Mouse (Mus musculus) myocyte (in vitro differentiated cells): ENCODE data around the gene Fgf11. TPM values are rescaled to one million over a fixed set of nuclear protein-coding genes. Genes with fewer than 3 reads are reported as not detected.

ENCODE experiments used
- H3K27me3 ChIP-seq: one replicate; pipeline ENCODE4 v1.6.1; 2011; ENCODE audit not compliant: control insufficient read depth, insufficient read depth, insufficient read length
- H3K36me3 ChIP-seq: one replicate; pipeline ENCODE4 v1.6.1; 2011; ENCODE audit not compliant: control insufficient read depth, insufficient read depth
- H3K4me2 ChIP-seq: one replicate; pipeline ENCODE4 v1.6.1; 2011; ENCODE audit warnings: low read depth, control low read depth
- H3K4me3 ChIP-seq: one replicate; pipeline ENCODE4 v1.5.1; 2011; ENCODE audit warnings: mild to moderate bottlenecking, control low read depth, moderate library complexity
- H3K79me2 ChIP-seq: one replicate; pipeline ENCODE4 v1.6.1; 2011; ENCODE audit not compliant: control insufficient read depth, insufficient read depth
- H3ac ChIP-seq: one replicate; pipeline ENCODE4 v1.6.1; 2011; ENCODE audit not compliant: control insufficient read depth, insufficient read length
- CEBPB ChIP-seq: IDR thresholded peaks from 2 replicates; pipeline ENCODE4 v1.6.1; 2011; ENCODE audit warnings: mild to moderate bottlenecking, moderate library complexity; ENCODE audit not compliant: poor library complexity, insufficient read depth, severe bottlenecking
- E2F4 ChIP-seq: IDR thresholded peaks from one replicate; pipeline ENCODE4 v1.6.1; 2011; ENCODE audit warnings: mild to moderate bottlenecking, control low read depth, moderate library complexity; ENCODE audit not compliant: insufficient read depth
- MAX ChIP-seq: IDR thresholded peaks from one replicate; pipeline ENCODE4 v1.6.1; 2011; ENCODE audit warnings: low read depth, mild to moderate bottlenecking, control low read depth
- MYOD1 ChIP-seq, 3 experiments: IDR thresholded peaks; one replicate each; pipeline ENCODE4 v1.6.1; 2011; ENCODE audit warnings: control low read depth in 2 of 3, low read depth in 2 of 3, mild to moderate bottlenecking in 2 of 3, moderate library complexity in 1 of 3; ENCODE audit not compliant: insufficient read length in 2 of 3, control insufficient read depth in 1 of 3
- MYOG ChIP-seq, 3 experiments: IDR thresholded peaks; one replicate each; pipeline ENCODE4 v1.6.1; 2011; ENCODE audit warnings: control low read depth in 2 of 3, low read depth in 2 of 3, mild to moderate bottlenecking in 2 of 3; ENCODE audit not compliant: insufficient read length in 2 of 3, control insufficient read depth in 1 of 3, insufficient read depth in 1 of 3
- POLR2A ChIP-seq: IDR thresholded peaks from one replicate; pipeline ENCODE4 v1.6.1; 2011; ENCODE audit warnings: low read depth, mild to moderate bottlenecking, control low read depth, moderate library complexity; ENCODE audit not compliant: insufficient read length
- POLR2AphosphoS2 ChIP-seq: IDR thresholded peaks from one replicate; pipeline ENCODE4 v1.6.1; 2011; ENCODE audit warnings: low read depth, control low read depth; ENCODE audit not compliant: insufficient read length
- REST ChIP-seq: IDR thresholded peaks from one replicate; pipeline ENCODE4 v1.6.1; 2011; ENCODE audit warnings: mild to moderate bottlenecking, control low read depth, moderate library complexity; ENCODE audit not compliant: insufficient read depth, insufficient read length
- SRF ChIP-seq: IDR thresholded peaks from one replicate; pipeline ENCODE4 v1.6.1; 2011; ENCODE audit warnings: low read depth; ENCODE audit not compliant: control insufficient read depth, insufficient read length
- TCF12 ChIP-seq: IDR thresholded peaks from one replicate; pipeline ENCODE4 v1.6.1; 2011; ENCODE audit warnings: mild to moderate bottlenecking, control low read depth; ENCODE audit not compliant: poor library complexity, insufficient read depth, severe bottlenecking
- TCF3 ChIP-seq: IDR thresholded peaks from one replicate; pipeline ENCODE4 v1.6.1; 2011; ENCODE audit warnings: low read depth, control low read depth; ENCODE audit not compliant: insufficient read length
- USF1 ChIP-seq: IDR thresholded peaks from one replicate; pipeline ENCODE4 v1.6.1; 2011; ENCODE audit warnings: low read depth, mild to moderate bottlenecking, control low read depth, moderate library complexity
- polyA plus RNA-seq: library from polyadenylated mRNA; unstranded; fragments of >200 nt; fragmentation: generic; extraction: Trizol; gene quantifications from one replicate; pipeline ENCODE4 v1.2.1, GENCODE M21; 2012; ENCODE audit warnings: missing spikeins

Fgf11 gene
- polyA plus RNA-seq, 1 experiment = 17.5 TPM

DNA sequence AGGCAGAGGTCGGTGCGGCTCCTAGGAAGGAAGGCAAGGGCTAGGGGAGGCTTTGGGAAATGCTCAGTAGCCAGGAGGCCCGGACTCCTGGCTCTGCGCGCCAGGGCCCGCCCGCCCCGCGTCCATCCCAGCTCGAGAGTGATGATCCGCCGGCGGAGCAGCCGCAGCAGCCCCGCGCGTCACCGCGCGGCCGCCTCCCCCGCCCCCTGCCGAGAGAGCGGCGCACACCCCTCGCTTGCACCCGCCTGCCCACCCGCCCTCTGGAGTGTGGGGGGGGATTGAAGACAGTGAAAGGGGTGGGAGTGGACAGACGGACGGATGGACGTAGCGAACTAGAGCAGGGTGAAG, 35.9 kb upstream of the Fgf11 start, which contains the start of gene Nlgn2:
Gene Nlgn2, minus strand, starts transcription at position 181 of the 348 bp plus-strand sequence.
- peak; percentile 68 for TF ChIP-seq POLR2A
- TF ChIP-seq E2F4 = no peak
- TF ChIP-seq MYOD1 (IDR thresholded peaks at IDR 0.05; ENCODE audit: control insufficient read depth in 1 of 3, insufficient read length in 2 of 3, low read depth in 2 of 3) = no peak
- no peak for TF ChIP-seq USF1
- no peak for TF ChIP-seq TCF12
- TF ChIP-seq CEBPB = no peak
- no peak for TF ChIP-seq MYOG (IDR thresholded peaks at IDR 0.05; ENCODE audit: control insufficient read depth in 1 of 3, insufficient read depth in 1 of 3, insufficient read length in 2 of 3, low read depth in 2 of 3)
- TF ChIP-seq SRF = no peak
- TF ChIP-seq POLR2AphosphoS2 = no peak
- H3ac ChIP-seq = peak within 1 kb of the TSS; percentile 84
- no peaks in the 10 kb centered on the region for H3K36me3 ChIP-seq
- peak within 1 kb of the TSS; percentile 86 for H3K4me2 ChIP-seq
- H3K4me3 ChIP-seq = peak within 1 kb of the TSS; percentile 39
- no peaks in the 10 kb centered on the region for H3K79me2 ChIP-seq
- H3K27me3 ChIP-seq = no peaks in the 10 kb centered on the region

DNA sequence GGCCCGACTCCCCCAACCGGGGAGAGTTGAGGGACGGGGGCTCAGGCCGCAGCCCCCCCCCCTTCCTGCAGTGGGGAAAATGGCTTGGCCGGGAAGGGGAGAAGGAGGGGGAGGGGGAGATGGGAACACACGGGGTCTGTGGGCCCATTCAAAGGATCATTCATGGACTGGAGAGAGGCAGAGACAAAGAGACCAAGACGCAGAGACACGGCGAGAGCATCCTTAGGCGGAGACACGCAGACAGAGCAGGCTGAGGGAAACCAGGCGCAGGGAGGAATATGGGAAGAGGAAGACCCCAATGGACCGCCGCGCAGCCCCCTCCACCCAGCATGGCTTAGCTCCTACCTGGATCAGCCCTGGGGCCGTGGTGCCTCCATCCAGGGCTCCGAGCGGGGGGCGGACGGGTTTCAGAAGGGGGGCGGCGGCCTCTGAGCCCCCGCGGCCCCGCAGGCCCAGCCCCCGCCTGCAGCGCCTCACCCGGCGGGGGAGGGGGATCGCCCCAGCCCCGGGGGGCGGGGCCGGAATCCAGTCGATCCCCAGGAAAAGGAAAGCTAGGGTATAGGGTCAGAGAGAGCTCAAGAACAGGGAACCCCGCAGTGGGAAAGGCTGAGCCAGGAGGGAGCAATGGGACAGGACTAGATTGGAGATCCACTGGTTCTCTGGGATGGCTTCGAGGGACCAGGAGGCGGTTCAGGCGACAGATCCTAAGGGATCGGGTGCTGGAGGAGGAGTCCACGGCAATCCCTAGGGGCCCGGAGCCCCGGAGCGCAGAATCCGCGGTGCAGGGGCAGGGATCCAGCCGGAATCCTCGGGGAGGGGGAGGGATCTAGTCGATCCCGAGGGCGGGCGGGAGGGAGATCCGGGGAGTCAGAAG, 35.3 kb upstream of the Fgf11 start:
- no peak for TF ChIP-seq REST
- TF ChIP-seq USF1 = no peak
- peak overlapping the region; percentile 39 for H3K4me3 ChIP-seq
- H3K27me3 ChIP-seq = no peaks in the 10 kb centered on the region
- H3K79me2 ChIP-seq = no peaks in the 10 kb centered on the region
- peak overlapping the region; percentile 84 for H3ac ChIP-seq
- H3K36me3 ChIP-seq = no peaks in the 10 kb centered on the region
- peak overlapping the region; percentile 86 for H3K4me2 ChIP-seq

- no peak overlapping the region for H3ac ChIP-seq
- H3K4me3 ChIP-seq = peak overlapping the region; percentile 39
- no peaks in the 10 kb centered on the region for H3K27me3 ChIP-seq
- H3K79me2 ChIP-seq = no peaks in the 10 kb centered on the region
- TF ChIP-seq SRF = no peak
- no peak for TF ChIP-seq POLR2A
- no peak for TF ChIP-seq E2F4
- no peak for TF ChIP-seq MAX
- no peak for TF ChIP-seq TCF12
- H3K4me2 ChIP-seq = peak overlapping the region; percentile 86
- no peaks in the 10 kb centered on the region for H3K36me3 ChIP-seq
Observed at GRCm38 (mm10) chr11:69835966-69836335, 34.3 kb upstream of the Fgf11 start.

DNA sequence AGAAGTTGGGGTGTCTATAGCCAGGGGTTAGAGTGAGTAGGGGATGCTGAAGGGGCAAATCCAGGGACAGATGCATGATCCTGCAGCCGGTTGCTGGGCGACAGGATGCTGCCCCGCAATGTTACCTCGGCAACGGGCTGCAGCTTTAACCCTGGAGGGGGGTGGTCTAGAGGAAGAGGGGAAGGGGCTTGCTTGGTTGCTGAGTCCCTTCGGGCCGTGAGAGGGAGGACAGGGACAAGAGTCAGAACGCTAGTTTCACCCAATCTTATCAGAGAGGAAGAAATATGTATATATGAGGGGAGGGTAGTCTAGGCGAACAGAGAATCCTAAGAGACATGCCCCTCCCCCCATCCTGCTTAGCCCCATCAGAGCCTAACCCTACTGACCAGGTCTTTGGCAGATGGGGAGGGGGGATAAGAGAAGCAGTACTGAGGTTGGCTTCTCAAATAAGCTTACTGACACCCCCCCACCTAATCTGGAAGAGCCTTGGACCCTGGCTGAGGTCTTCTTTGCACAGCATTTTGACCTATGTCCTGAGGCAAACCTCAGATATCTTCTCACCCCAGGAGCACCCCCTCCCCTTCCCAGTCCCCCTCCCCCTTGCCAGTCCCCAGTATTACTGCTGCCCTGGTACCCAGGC, 33.8 kb upstream of the Fgf11 start:
- Histone ChIP-seq H3K4me2 (no peak overlapping the region), H3K36me3 (no peaks in the 10 kb centered on the region), H3K4me3 (no peak overlapping the region), H3K27me3 (no peaks in the 10 kb centered on the region), H3ac (no peak overlapping the region), H3K79me2 (no peaks in the 10 kb centered on the region)
- TF ChIP-seq POLR2A = no peak
- TF ChIP-seq MYOG (IDR thresholded peaks at IDR 0.05; ENCODE audit: control insufficient read depth in 1 of 3, insufficient read depth in 1 of 3, insufficient read length in 2 of 3, low read depth in 2 of 3) = no peak
- no peak for TF ChIP-seq TCF3
- no peak for TF ChIP-seq REST
- TF ChIP-seq E2F4 = no peak
- no peak for TF ChIP-seq USF1
- TF ChIP-seq MYOD1 (IDR thresholded peaks at IDR 0.05; ENCODE audit: control insufficient read depth in 1 of 3, insufficient read length in 2 of 3, low read depth in 2 of 3) = no peak
- TF ChIP-seq SRF = no peak
- TF ChIP-seq TCF12 = no peak
- TF ChIP-seq POLR2AphosphoS2 = no peak

GRCm38 (mm10) chr11:69834001-69834549, 32.4 kb upstream of the Fgf11 start:
- H3K27me3 ChIP-seq = no peaks in the 10 kb centered on the region
- TF ChIP-seq TCF3 = no peak
- no peak for TF ChIP-seq MYOG (IDR thresholded peaks at IDR 0.05; ENCODE audit: control insufficient read depth in 1 of 3, insufficient read depth in 1 of 3, insufficient read length in 2 of 3, low read depth in 2 of 3)
- H3K4me2 ChIP-seq = no peak overlapping the region
- H3K4me3 ChIP-seq = no peak overlapping the region
- no peaks in the 10 kb centered on the region for H3K79me2 ChIP-seq
- H3K36me3 ChIP-seq = no peaks in the 10 kb centered on the region
- no peak overlapping the region for H3ac ChIP-seq
